Mouse (Mus musculus) embryo, embryonic 10 days (tissue): Measurements from ENCODE around the gene Daxx.
"Not testable (repeated sequence)": the region's sequence is repeated elsewhere in the genome, so short reads cannot be mapped to it uniquely, and the experiment has no call there.

ENCODE experiments used
- DNase-seq: peaks from one replicate; pipeline ENCODE4 v3.0.0-alpha.2; 2015; ENCODE audit warnings: low spot score

Gene Daxx

GRCm38 (mm10) chr17:33903911-33904651 is 5.1 kb upstream of the Daxx start:
- not testable (repeated sequence) for DNase-seq

- not testable (repeated sequence) for DNase-seq
These were observed 4.4 kb upstream of the Daxx start, which contains the start of gene Platr17 for GRCm38 (mm10) chr17:33904835-33905234. Platr17 (plus strand) TSS chr17:33905135.

GRCm38 (mm10) chr17:33908331-33909076 is 710 bp upstream of the Daxx start:
- no peak for DNase-seq

GRCm38 (mm10) chr17:33909869-33910250 is 646 bp downstream of the Daxx start:
- DNase-seq, result peak; percentile 55

- no peak for DNase-seq
These were observed 1.3 kb downstream of the Daxx start for GRCm38 (mm10) chr17:33910346-33911051.

GRCm38 (mm10) chr17:33911052-33911812 is 2.0 kb downstream of the Daxx start:
- DNase-seq, result no peak

- no peak for DNase-seq
These were observed 2.7 kb downstream of the Daxx start for GRCm38 (mm10) chr17:33911813-33912414.

GRCm38 (mm10) chr17:33913264-33913663 is 4.0 kb downstream of the Daxx start:
- DNase-seq, result no peak

GRCm38 (mm10) chr17:33913905-33914304 is 4.7 kb downstream of the Daxx start:
- DNase-seq, result no peak

GRCm38 (mm10) chr17:33914969-33915391 is 5.8 kb downstream of the Daxx start:
- DNase-seq, result no peak

- DNase-seq, result peak; percentile 97
These were observed 6.5 kb downstream of the Daxx start, which contains the start of the genes Tapbp and Zbtb22 for GRCm38 (mm10) chr17:33915671-33916250. Tapbp (plus strand) TSS chr17:33915899. Zbtb22 (plus strand) TSS chr17:33915904.

GRCm38 (mm10) chr17:33916294-33916693 is 7.1 kb downstream of the Daxx start:
- peak; percentile 33 for DNase-seq

- no peak for DNase-seq
These were observed 7.8 kb downstream of the Daxx start for GRCm38 (mm10) chr17:33916847-33917655.

- DNase-seq, result no peak
These were observed 8.6 kb downstream of the Daxx start for GRCm38 (mm10) chr17:33917656-33918292.

GRCm38 (mm10) chr17:33918293-33919203 is 9.3 kb downstream of the Daxx start:
- no peak for DNase-seq

- peak; percentile 71 for DNase-seq
These were observed 10.4 kb downstream of the Daxx start for GRCm38 (mm10) chr17:33919351-33920281.
